Mouse (Mus musculus) brown adipose tissue, adult 24 weeks (tissue): ENCODE data around the gene Efhc2. TPM values are rescaled to one million over a fixed set of nuclear protein-coding genes. Genes with fewer than 3 reads are reported as not detected.

ENCODE experiments used
- H3K27ac ChIP-seq: fragments of 200-500 bp; replicated peaks from 2 replicates; pipeline ENCODE4 v1.5.1; 2012; ENCODE audit warnings: low read depth, mild to moderate bottlenecking, low read length
- H3K4me1 ChIP-seq: fragments of 200-500 bp; 2 replicates; pipeline ENCODE4 v1.6.1; 2012; ENCODE audit warnings: low read length, mixed read lengths; ENCODE audit not compliant: control insufficient read depth, insufficient read depth, insufficient read length
- H3K4me3 ChIP-seq: fragments of 200-500 bp; 2 replicates; pipeline ENCODE4 v1.5.1; 2012; ENCODE audit warnings: low read depth, mild to moderate bottlenecking, low read length, moderate library complexity; ENCODE audit not compliant: insufficient read depth
- polyA plus RNA-seq: library from polyadenylated mRNA; stranded (reverse); fragments of >200 nt; gene quantifications from 2 replicates; pipeline ENCODE4 v1.2.4, GENCODE M21; 2012; ENCODE audit not compliant: missing spikeins, insufficient read depth, insufficient read length

Gene Efhc2
- not detected in 2 replicates for polyA plus RNA-seq

GRCm38 (mm10) chrX:17319126-17319583, at the start of gene Efhc2:
Gene Efhc2 (minus strand): TSS chrX:17319368.
- Histone ChIP-seq H3K4me1 (no peaks in the 10 kb centered on the region), H3K4me3 (peak within 1 kb of the TSS; percentile 40), H3K27ac (no peak within 1 kb of the TSS)

DNA sequence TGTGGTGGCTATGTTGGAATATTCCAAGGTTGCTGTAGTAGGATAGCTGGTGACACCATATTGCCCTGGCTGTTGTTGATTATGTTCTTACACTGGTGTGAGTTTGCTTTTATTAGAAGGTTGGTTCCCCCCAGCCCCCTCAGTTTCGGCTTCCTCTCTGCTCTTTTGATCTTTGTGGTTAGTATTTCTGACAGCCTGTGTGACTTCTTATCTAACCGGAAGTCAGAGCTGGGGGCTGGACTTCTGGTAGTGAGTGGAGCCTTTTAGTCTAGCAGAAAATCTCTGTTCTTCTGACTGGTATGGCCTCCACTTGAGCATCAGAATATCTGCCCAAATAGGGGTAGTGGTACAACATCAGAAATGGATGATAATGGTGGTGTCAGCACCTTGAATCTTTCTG, 45.9 kb upstream of the Efhc2 start:
- no peaks in the 10 kb centered on the region for H3K4me1 ChIP-seq
- no peak overlapping the region for H3K27ac ChIP-seq

DNA sequence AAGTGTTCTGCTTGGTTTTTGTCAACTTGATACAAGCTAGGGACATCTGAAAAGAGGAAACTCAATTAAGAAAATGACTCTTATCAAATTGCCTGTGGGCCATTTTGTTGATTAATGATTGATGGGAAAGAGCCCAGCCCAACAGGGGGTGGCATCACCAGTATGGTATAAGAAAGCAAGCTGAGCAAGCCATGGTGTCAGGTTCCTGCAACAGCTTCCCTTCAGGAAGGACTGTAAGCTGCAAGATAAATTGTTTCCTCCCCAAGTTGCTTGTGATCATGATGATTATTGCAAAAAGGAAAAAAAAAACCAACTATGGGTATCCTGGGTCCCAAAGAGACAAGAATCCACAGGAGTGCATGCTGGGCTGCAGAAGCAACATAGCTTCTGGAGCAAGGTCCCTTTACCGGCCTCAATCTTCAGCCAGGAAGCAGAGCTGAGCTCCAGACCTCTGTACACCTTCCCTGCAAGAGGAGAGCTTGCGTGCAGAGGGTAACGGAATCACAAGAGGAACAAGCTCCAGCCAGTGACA, 18.8 kb downstream of the Efhc2 start:
- no peak overlapping the region for H3K4me3 ChIP-seq
- no peaks in the 10 kb centered on the region for H3K4me1 ChIP-seq
- H3K27ac ChIP-seq, result no peak overlapping the region

More for the DNA sequence above, 45.9 kb upstream of the Efhc2 start:
- no peak overlapping the region for H3K4me3 ChIP-seq

DNA sequence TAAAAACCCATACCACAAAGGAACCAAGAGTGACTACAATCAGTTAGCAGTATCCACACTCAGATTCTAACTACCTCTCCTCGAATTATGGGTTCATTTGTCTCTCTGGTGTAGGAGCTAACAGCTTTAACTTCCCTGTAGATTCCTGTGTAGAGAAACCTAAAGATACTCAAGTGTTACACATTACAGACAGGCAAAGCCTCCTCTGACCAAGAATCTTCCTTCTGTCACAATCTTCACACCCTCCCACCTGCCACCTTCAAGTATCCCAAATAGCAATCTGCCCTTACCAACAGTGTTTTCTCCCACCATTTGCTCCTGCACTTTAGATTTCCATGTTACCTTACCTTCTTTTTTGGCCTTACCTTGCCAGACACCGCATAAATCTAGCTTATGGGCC, 35.3 kb downstream of the Efhc2 start:
- no peak overlapping the region for H3K27ac ChIP-seq

GRCm38 (mm10) chrX:17225141-17225540, 94.0 kb downstream of the Efhc2 start:
- Histone ChIP-seq H3K4me3 (no peak overlapping the region), H3K4me1 (no peaks in the 10 kb centered on the region), H3K27ac (no peak overlapping the region)

More for the DNA sequence above, 35.3 kb downstream of the Efhc2 start:
- no peak overlapping the region for H3K4me3 ChIP-seq
- no peaks in the 10 kb centered on the region for H3K4me1 ChIP-seq

DNA sequence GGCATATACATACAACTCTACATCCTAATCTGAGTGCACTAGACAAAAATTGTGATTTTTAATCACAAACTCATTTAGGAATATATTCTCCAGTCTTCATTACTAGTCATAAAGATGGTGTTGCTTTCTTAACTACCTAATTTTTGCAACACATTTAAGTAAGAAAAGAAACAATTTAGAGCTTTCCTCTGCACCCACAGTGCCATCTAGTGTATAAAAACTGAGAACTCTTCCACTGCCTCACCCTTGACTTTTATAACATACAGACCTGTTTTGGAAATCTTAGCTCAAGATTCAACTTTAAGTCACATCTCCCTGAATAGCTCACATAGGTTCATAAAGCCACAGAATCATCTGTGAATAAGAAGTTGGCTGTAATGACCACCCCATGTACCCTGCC, 101.7 kb downstream of the Efhc2 start:
- H3K4me1 ChIP-seq, result no peaks in the 10 kb centered on the region
- no peak overlapping the region for H3K4me3 ChIP-seq
- H3K27ac ChIP-seq, result no peak overlapping the region

- Histone ChIP-seq H3K4me1 (no peaks in the 10 kb centered on the region), H3K27ac (no peak overlapping the region), H3K4me3 (no peak overlapping the region)
These were observed 105.7 kb downstream of the Efhc2 start for GRCm38 (mm10) chrX:17213515-17213914.

DNA sequence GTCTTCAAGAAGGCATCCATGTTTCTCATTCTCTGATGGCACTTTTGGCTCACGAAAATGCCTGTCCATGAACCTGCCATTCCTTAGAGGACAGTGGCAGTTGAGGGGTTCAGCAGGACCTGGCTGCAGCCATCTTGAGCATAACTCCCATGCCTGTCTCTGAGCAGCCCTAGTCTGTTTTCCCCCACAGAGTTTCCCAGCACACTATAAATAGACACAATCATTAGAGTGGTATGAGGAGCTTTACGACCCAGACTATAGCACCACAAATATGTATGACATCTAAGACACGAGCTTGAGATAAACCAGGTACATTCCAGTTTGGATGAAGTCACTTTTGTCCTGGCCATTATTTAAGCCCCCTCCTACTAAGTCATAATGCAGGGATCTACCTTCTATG, 143.4 kb downstream of the Efhc2 start:
- Histone ChIP-seq H3K4me3 (no peak overlapping the region), H3K4me1 (no peaks in the 10 kb centered on the region), H3K27ac (no peak overlapping the region)

GRCm38 (mm10) chrX:17165638-17166037, 153.5 kb downstream of the Efhc2 start:
- H3K4me3 ChIP-seq, result no peak overlapping the region
- H3K4me1 ChIP-seq, result no peaks in the 10 kb centered on the region
- H3K27ac ChIP-seq, result no peak overlapping the region
